Mouse (Mus musculus) embryonic facial prominence, embryonic 11.5 days (tissue): ENCODE results near the gene Ubqln4. TPM values are rescaled to one million over a fixed set of nuclear protein-coding genes. Genes with fewer than 3 reads are reported as not detected.

Experiments used
- ATAC-seq: fragments of 200-750 bp; cut with Nextera tagmentation; replicated peaks from 2 replicates; pipeline ENCODE4 v1.8.0; 2017; ENCODE audit warnings: low read depth; ENCODE audit not compliant: insufficient number of reproducible peaks, low FRiP score, low TSS enrichment
- DNase-seq: peaks from one replicate; pipeline ENCODE4 v3.0.0-alpha.2; 2015; ENCODE audit warnings: low spot score
- H3K27ac ChIP-seq: fragments of 300-500 bp; sonication (generic); replicated peaks from 2 replicates; pipeline ENCODE4 v1.5.1; 2014; ENCODE audit warnings: mild to moderate bottlenecking, low read depth, low read length, control low read depth
- H3K27me3 ChIP-seq: fragments of 300-500 bp; sonication (generic); 2 replicates; pipeline ENCODE4 v1.6.1; 2014; ENCODE audit warnings: mild to moderate bottlenecking, low read length, moderate library complexity, mixed read lengths; ENCODE audit not compliant: control insufficient read depth, insufficient read depth
- H3K36me3 ChIP-seq: fragments of 300-500 bp; sonication (generic); replicated peaks from 2 replicates; pipeline ENCODE4 v1.6.1; 2014; ENCODE audit warnings: low read depth, mild to moderate bottlenecking, low read length, moderate library complexity, mixed read lengths; ENCODE audit not compliant: control insufficient read depth, insufficient read depth
- H3K4me1 ChIP-seq: fragments of 300-500 bp; sonication (generic); 2 replicates; pipeline ENCODE4 v1.6.1; 2014; ENCODE audit warnings: low read length, mixed read lengths; ENCODE audit not compliant: control insufficient read depth, insufficient read depth
- H3K4me2 ChIP-seq: fragments of 300-500 bp; sonication (generic); 2 replicates; pipeline ENCODE4 v1.6.1; 2014; ENCODE audit warnings: low read depth, mild to moderate bottlenecking, control low read depth, low read length, moderate library complexity
- H3K4me3 ChIP-seq: fragments of 300-500 bp; sonication (generic); 2 replicates; pipeline ENCODE4 v1.5.1; 2014; ENCODE audit warnings: low read depth, low read length, control low read depth
- H3K9ac ChIP-seq: fragments of 300-500 bp; sonication (generic); replicated peaks from 2 replicates; pipeline ENCODE4 v1.6.1; 2014; ENCODE audit warnings: mild to moderate bottlenecking, control low read depth, low read length
- H3K9me3 ChIP-seq: fragments of 300-500 bp; sonication (generic); replicated peaks from 2 replicates; pipeline ENCODE4 v1.6.1; 2016; ENCODE audit warnings: mild to moderate bottlenecking, low read length, inconsistent platforms, mixed read lengths; ENCODE audit not compliant: control insufficient read depth
- WGBS: fragments of 180-500 bp; shearing (Covaris S2); extraction: QIAGEN DNeasy Blood & Tissue Kit; methylation state at CpG from one replicate; pipeline ENCODE4 v1.1.7; 2014; 5-methylcytosine and 5-hydroxymethylcytosine counted together
- microRNA counts: library from miRNA; unstranded; fragments of <30 nt; microRNA quantifications from one replicate; lab custom pipeline; 2016
- microRNA-seq: library from miRNA; unstranded; fragments of <30 nt; microRNA quantifications from one replicate; pipeline ENCODE4, GENCODE M21; 2016; ENCODE audit warnings: borderline number of aligned reads
- polyA plus RNA-seq: library from polyadenylated mRNA; unstranded; fragments of >200 nt; fragmentation: Nextera tagmentation; extraction: Ambion mirVana; gene quantifications from 2 replicates; pipeline ENCODE4 v1.2.1, GENCODE M21; 2014

Ubqln4 gene
- polyA plus RNA-seq, 1 experiment from 2014 or later: 62.1 TPM

DNA sequence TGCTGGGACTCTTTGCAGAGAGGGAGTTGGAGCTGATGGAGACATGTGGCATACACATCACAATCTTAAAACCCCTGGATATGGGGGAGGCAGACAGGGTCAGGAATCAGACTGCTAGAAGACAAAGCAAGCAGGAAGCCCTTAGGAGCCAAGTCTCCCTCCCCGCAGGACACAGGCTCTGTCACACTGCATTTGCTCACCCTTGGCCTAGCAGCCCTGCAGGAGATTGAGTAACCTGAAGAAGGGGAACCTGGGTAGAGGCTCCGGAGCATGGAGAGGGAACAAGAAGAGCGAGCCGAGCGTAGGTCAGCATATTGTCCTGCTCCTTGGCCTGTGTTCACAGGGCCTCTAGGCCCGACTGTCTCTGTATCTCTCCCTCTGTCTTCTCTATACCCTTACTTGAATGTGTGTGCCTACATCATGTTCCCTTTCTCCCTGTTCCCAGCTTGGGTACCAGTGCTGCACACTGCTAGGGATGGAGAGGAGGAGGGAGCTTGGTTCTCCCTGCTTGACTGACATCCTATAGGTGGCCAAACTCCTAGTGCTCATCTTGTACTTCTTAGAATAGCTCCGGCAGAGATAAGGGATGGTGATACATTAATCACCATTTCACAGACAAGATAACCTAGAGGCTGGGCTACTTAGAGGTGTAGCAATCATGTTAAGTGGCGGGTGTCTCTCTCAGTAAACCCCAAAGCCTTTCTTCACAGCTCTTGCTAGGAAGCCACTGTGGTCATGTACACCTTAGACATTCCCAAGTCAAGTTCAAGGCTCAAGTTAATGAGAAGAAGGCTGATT lies 64.7 kb downstream of the Ubqln4 start:
- ATAC-seq (no peak), DNase-seq (no peak)
- Histone ChIP-seq H3K4me1 (no peaks in the 10 kb centered on the region), H3K36me3 (no peaks in the 10 kb centered on the region), H3K4me2 (no peak overlapping the region), H3K4me3 (no peak overlapping the region), H3K27me3 (no peaks in the 10 kb centered on the region), H3K9me3 (no peaks in the 10 kb centered on the region), H3K27ac (no peak overlapping the region), H3K9ac (no peak overlapping the region)
- 78% methylated on average over 8 of the region's 8 CpGs for WGBS

MicroRNAs encoded within 50 kb of the gene (microRNA counts, 519-probe panel; counts per million panel counts)
- not detected for microRNA mmu-miR-1905 (lab: Ali Mortazavi, UCI)

Small RNAs within 50 kb of the gene (microRNA-seq; reads per million reads assigned to microRNA genes)
- gene Mir1905: not detected

Other genes with a start within 250 kb of the Ubqln4 start
- gene Glmp, start 228.7 kb upstream of the Ubqln4 start, polyA plus RNA-seq: 77.9 and 87.3 TPM in 2 replicates
- gene Tmem79, start 217.6 kb upstream of the Ubqln4 start, polyA plus RNA-seq: 2.1 and 2.8 TPM in 2 replicates
- 33.3 and 39.3 TPM in 2 replicates for gene Smg5, start 217.5 kb upstream of the Ubqln4 start, polyA plus RNA-seq
- 0.60 and 0.82 TPM in 2 replicates for gene Paqr6, start 189.2 kb upstream of the Ubqln4 start, polyA plus RNA-seq
- gene Bglap3, start 181.0 kb upstream of the Ubqln4 start, polyA plus RNA-seq: 0.32 TPM in 1 of 2 replicates, not detected in the other
- not detected in 2 replicates for gene Bglap2, start 175.1 kb upstream of the Ubqln4 start, polyA plus RNA-seq
- gene Bglap, start 169.3 kb upstream of the Ubqln4 start, polyA plus RNA-seq: 0.57 TPM in 1 of 2 replicates, not detected in the other
- 157 and 161 TPM in 2 replicates for gene Pmf1, start 143.4 kb upstream of the Ubqln4 start, polyA plus RNA-seq
- 17.1 and 19.2 TPM in 2 replicates for gene Slc25a44, start 128.6 kb upstream of the Ubqln4 start, polyA plus RNA-seq
- gene Sema4a, start 92.6 kb upstream of the Ubqln4 start, polyA plus RNA-seq: 5.3 and 6.5 TPM in 2 replicates
- 28.7 and 30.5 TPM in 2 replicates for gene Lmna, start 43.8 kb upstream of the Ubqln4 start, polyA plus RNA-seq
- 40.1 and 41.0 TPM in 2 replicates for gene Mex3a, start 21.4 kb upstream of the Ubqln4 start, polyA plus RNA-seq
- gene Rab25, start 5.5 kb upstream of the Ubqln4 start, polyA plus RNA-seq: 3.7 and 4.0 TPM in 2 replicates
- gene Lamtor2, start 684 bp upstream of the Ubqln4 start, polyA plus RNA-seq: 77.4 and 82.0 TPM in 2 replicates
- 184 and 201 TPM in 2 replicates for gene Ssr2, start 22.1 kb downstream of the Ubqln4 start, polyA plus RNA-seq
- gene Arhgef2, start 52.2 kb downstream of the Ubqln4 start, polyA plus RNA-seq: 82.2 and 89.3 TPM in 2 replicates
- gene Rxfp4, start 99.4 kb downstream of the Ubqln4 start, polyA plus RNA-seq: not detected in 2 replicates
- gene Khdc4, start 132.0 kb downstream of the Ubqln4 start, polyA plus RNA-seq: 101 and 104 TPM in 2 replicates
- 41.4 and 41.7 TPM in 2 replicates for gene Rit1, start 163.1 kb downstream of the Ubqln4 start, polyA plus RNA-seq
- gene Syt11, start 221.4 kb downstream of the Ubqln4 start, polyA plus RNA-seq: 51.5 and 59.1 TPM in 2 replicates